Mouse (Mus musculus): ENCODE data around the gene Aspdh. TPM values are rescaled to one million over a fixed set of nuclear protein-coding genes. Genes with fewer than 3 reads are reported as not detected.

Gene Aspdh
- polyA plus RNA-seq (2012; rRNA removed; ENCODE audit: low replicate concordance) = 1.6 TPM in 1 of 2 replicates, not detected in the other

DNA sequence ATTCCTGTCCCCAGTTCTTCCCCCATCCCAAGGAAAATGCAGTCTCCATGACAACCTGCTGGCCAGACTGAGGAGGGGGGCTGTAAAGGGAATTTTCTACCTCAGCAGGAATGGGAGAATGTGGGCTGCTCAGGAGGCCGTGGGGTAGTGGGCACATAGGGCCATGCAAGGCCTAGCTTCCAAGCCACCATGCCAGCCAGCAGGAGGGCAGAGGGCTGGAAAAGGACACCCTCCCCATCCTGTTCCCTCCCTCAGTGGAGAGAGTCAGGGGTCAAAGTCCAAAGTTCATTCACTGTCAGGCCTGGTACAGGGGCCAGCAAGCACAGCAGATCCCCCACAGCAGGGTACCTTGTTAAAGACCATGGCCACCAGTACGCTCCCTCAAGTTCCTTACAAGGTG is at the start of gene Aspdh:
TSS of gene Aspdh (plus strand) at position 281 of the 400 bp plus-strand sequence.

DNA sequence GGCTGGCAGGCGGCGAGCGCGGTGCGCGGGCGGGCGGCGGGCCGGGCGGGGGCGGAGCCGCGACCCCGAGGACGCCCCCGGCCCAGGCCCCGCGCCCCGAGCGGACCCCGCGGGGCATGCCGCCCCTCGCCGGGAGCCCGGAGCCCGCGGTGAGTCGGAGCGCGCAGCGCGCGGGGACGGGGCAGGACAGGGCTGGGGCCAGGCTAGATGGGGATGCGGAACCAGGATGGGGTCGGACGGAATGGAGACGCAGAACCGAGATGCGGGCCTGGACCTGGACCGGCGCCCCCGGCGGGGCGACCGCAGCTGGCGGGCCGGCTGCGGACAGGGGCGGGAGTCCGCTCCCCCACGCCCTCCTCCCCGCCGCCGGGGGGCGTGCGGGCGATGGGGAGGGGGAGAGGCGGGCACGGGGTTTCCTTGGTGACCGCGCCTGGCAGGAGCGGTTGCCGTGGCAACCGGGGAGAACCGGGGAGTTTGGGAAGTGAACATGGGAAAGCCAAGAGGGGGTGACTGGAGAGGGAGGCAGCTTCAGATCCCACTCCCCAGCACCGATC is 36.1 kb upstream of the Aspdh start, which contains the start of gene Lrrc4b:
TSS of gene Lrrc4b (plus strand) at position 51 of the 554 bp plus-strand sequence.

DNA sequence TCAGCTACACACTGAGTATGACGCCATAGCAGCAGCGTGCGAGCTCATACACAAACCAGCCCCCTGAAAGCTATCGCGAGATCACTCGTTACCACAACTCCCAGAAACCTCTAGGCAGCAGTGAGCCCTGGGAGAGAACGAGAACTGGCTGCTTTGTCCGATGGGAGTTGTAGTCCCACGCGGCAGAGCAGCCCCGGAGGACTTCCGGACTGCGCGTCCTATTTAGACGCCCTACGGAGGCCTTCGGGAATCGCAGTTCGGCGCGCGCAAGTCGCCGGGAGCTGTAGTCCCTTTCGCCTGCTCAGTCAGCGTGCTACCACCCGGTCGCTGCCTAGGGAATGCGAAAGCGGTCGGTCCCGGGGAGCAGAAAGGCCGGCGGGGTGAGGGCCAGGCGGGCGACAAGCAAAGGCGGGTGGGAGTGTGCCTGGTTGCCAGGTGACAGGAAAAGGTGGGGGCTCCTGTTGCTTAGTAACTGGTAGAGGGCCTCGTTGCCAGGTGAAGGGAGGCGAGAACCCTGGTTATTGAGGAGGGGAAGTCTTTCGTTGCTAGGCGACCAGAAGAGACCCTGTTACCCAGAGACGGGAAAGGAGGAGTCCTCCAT is 2.7 kb downstream of the Aspdh start, which contains the start of gene Josd2:
TSS of gene Josd2 (plus strand) at position 170 of the 601 bp plus-strand sequence.

DNA sequence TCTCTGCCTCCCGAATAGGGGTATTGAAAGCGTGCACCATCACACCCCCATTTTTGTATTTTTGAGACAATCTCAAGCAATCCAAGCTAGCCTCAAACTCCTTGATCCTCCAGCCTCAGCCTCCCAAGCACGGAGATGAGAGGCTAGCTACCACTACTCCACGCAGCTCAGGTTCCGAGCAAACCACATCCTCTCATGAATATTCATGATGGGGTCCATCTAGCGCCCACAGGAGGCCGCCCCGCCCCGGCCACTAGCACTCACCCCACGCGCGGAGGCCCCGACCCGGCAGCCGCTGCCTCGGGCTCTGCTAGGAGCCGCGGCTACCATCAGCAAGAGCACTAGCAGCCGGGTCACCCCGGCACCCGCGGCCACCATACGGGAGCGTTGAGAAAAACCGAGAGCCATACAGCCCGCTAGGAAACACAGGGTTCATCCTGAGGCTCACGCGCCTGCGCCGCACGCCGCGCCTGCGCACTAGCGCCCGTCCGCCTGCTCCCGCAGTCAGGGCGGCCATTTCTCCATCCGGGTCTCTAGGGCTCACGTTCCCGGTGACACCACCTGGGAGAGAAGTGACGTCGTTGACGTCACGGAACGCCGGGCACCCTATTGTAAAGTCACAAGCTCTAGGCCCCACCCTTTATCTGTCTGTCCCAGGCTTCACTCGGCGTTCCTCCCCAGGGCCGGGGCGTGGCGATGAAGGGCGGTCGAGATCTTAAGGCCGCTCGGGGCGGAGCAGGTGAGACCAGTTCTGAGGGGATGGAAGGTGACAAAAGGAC is 31.0 kb downstream of the Aspdh start, which contains the start of the genes Emc10 and Fam71e1:
TSS of gene Emc10 (minus strand) at position 538 of the 779 bp plus-strand sequence.
TSS of gene Fam71e1 (plus strand) at position 590 of the 779 bp plus-strand sequence.

Other genes with a start within 250 kb of the Aspdh start
- not detected in 2 replicates for gene Klk1b5, start 249.4 kb upstream of the Aspdh start, polyA plus RNA-seq (2012; rRNA removed; ENCODE audit: low replicate concordance)
- gene Klk1, start 240.0 kb upstream of the Aspdh start, polyA plus RNA-seq (2012; rRNA removed; ENCODE audit: low replicate concordance) = 0.50 and 2.1 TPM in 2 replicates
- not detected in 2 replicates for gene Gm36864, start 229.2 kb upstream of the Aspdh start, polyA plus RNA-seq (2012; rRNA removed; ENCODE audit: low replicate concordance)
- gene 1700028J19Rik, start 218.7 kb upstream of the Aspdh start, polyA plus RNA-seq (2012; rRNA removed; ENCODE audit: low replicate concordance) = 1.2 and 1.4 TPM in 2 replicates
- 57.6 and 167 TPM in 2 replicates for gene 2410002F23Rik, start 218.7 kb upstream of the Aspdh start, polyA plus RNA-seq (2012; rRNA removed; ENCODE audit: low replicate concordance)
- not detected in 2 replicates for gene Acp4, start 208.0 kb upstream of the Aspdh start, polyA plus RNA-seq (2012; rRNA removed; ENCODE audit: low replicate concordance)
- gene Gm15517, start 203.9 kb upstream of the Aspdh start, polyA plus RNA-seq (2012; rRNA removed; ENCODE audit: low replicate concordance) = 1.4 TPM in 1 of 2 replicates, not detected in the other
- 5.1 and 8.4 TPM in 2 replicates for gene Clec11a, start 158.5 kb upstream of the Aspdh start, polyA plus RNA-seq (2012; rRNA removed; ENCODE audit: low replicate concordance)
- 0.39 and 2.3 TPM in 2 replicates for gene Shank1, start 155.1 kb upstream of the Aspdh start, polyA plus RNA-seq (2012; rRNA removed; ENCODE audit: low replicate concordance)
- gene Syt3, start 81.3 kb upstream of the Aspdh start, polyA plus RNA-seq (2012; rRNA removed; ENCODE audit: low replicate concordance) = 4.7 and 5.8 TPM in 2 replicates
- gene 1700008O03Rik, start 79.6 kb upstream of the Aspdh start, polyA plus RNA-seq (2012; rRNA removed; ENCODE audit: low replicate concordance) = 0.24 and 1.2 TPM in 2 replicates
- gene Lrrc4b, start 36.4 kb upstream of the Aspdh start, polyA plus RNA-seq (2012; rRNA removed; ENCODE audit: low replicate concordance) = 0.97 and 19.6 TPM in 2 replicates
- 94.8 and 172 TPM in 2 replicates for gene Josd2, start 2.6 kb downstream of the Aspdh start, polyA plus RNA-seq (2012; rRNA removed; ENCODE audit: low replicate concordance)
- 210 and 331 TPM in 2 replicates for gene Emc10, start 31.1 kb downstream of the Aspdh start, polyA plus RNA-seq (2012; rRNA removed; ENCODE audit: low replicate concordance)
- 7.0 and 10.5 TPM in 2 replicates for gene Fam71e1, start 31.2 kb downstream of the Aspdh start, polyA plus RNA-seq (2012; rRNA removed; ENCODE audit: low replicate concordance)
- gene Mybpc2, start 59.3 kb downstream of the Aspdh start, polyA plus RNA-seq (2012; rRNA removed; ENCODE audit: low replicate concordance) = 0.11 and 0.89 TPM in 2 replicates
- 1.2 and 1.3 TPM in 2 replicates for gene Spib, start 66.7 kb downstream of the Aspdh start, polyA plus RNA-seq (2012; rRNA removed; ENCODE audit: low replicate concordance)
- 17.5 and 44.4 TPM in 2 replicates for gene Pold1, start 83.5 kb downstream of the Aspdh start, polyA plus RNA-seq (2012; rRNA removed; ENCODE audit: low replicate concordance)
- 133 and 181 TPM in 2 replicates for gene Nr1h2, start 88.6 kb downstream of the Aspdh start, polyA plus RNA-seq (2012; rRNA removed; ENCODE audit: low replicate concordance)
- gene Napsa, start 107.0 kb downstream of the Aspdh start, polyA plus RNA-seq (2012; rRNA removed; ENCODE audit: low replicate concordance) = 6.0 and 16.0 TPM in 2 replicates
- gene Kcnc3, start 125.3 kb downstream of the Aspdh start, polyA plus RNA-seq (2012; rRNA removed; ENCODE audit: low replicate concordance) = 2.6 and 7.7 TPM in 2 replicates
- gene Myh14, start 205.5 kb downstream of the Aspdh start, polyA plus RNA-seq (2012; rRNA removed; ENCODE audit: low replicate concordance) = 4.1 and 12.7 TPM in 2 replicates
- not detected in 2 replicates for gene Izumo2, start 243.4 kb downstream of the Aspdh start, polyA plus RNA-seq (2012; rRNA removed; ENCODE audit: low replicate concordance)